Mouse (Mus musculus): ENCODE data around the gene Gm5617. TPM values are rescaled to one million over a fixed set of nuclear protein-coding genes. Genes with fewer than 3 reads are reported as not detected.

Gene Gm5617
- 25.4 and 29.2 TPM in 2 replicates for polyA plus RNA-seq (2015; fragmentation: Nextera tagmentation; extraction: Ambion mirVana)

- no peaks in the 10 kb centered on the region for H3K27me3 ChIP-seq (ENCODE audit: control insufficient read depth, insufficient read depth, low read length)
- peaks cover 15% of the 10 kb centered on the region for H3K4me1 ChIP-seq (ENCODE audit: control insufficient read depth, insufficient read depth, low read length)
- H3K36me3 ChIP-seq (ENCODE audit: control insufficient read depth, insufficient read depth, low read length) = peaks cover 14% of the 10 kb centered on the region
- H3K4me2 ChIP-seq (ENCODE audit: low read depth, low read length) = peak within 1 kb of the TSS; percentile 95
- H3K9me3 ChIP-seq (replicated peaks; ENCODE audit: control insufficient read depth, low read length) = no peaks in the 10 kb centered on the region
- H3K27ac ChIP-seq (ENCODE audit: low read length) = peak within 1 kb of the TSS; percentile 92
- H3K9ac ChIP-seq (ENCODE audit: low read length) = peak within 1 kb of the TSS; percentile 98
- H3K4me3 ChIP-seq (replicated peaks; ENCODE audit: low read length) = peak within 1 kb of the TSS; percentile 66
- under 1% methylated on average over 72 of the region's 72 CpGs for WGBS
- peak; percentile 100 for ATAC-seq (ENCODE audit: insufficient read depth, low FRiP score)
Observed at GRCm38 (mm10) chr9:48494817-48495547, at the start of gene Gm5617, which contains the start of gene Rbm7. Gm5617 (plus strand) TSS chr9:48495442. Rbm7 (minus strand) TSS chr9:48495299.

- Histone ChIP-seq H3K27me3 (ENCODE audit: control insufficient read depth, insufficient read depth, low read length) (no peaks in the 10 kb centered on the region), H3K4me2 (ENCODE audit: low read depth, low read length) (no peak overlapping the region), H3K27ac (ENCODE audit: low read length) (no peak overlapping the region), H3K4me1 (ENCODE audit: control insufficient read depth, insufficient read depth, low read length) (no peaks in the 10 kb centered on the region), H3K9ac (ENCODE audit: low read length) (no peak overlapping the region), H3K4me3 (replicated peaks; ENCODE audit: low read length) (no peak overlapping the region), H3K36me3 (ENCODE audit: control insufficient read depth, insufficient read depth, low read length) (no peaks in the 10 kb centered on the region), H3K9me3 (replicated peaks; ENCODE audit: control insufficient read depth, low read length) (no peaks in the 10 kb centered on the region)
- ATAC-seq (ENCODE audit: insufficient read depth, low FRiP score) = no peak
- WGBS = 37% methylated on average over 5 of the region's 5 CpGs
Observed at GRCm38 (mm10) chr9:48447783-48448209, 47.4 kb upstream of the Gm5617 start.

GRCm38 (mm10) chr9:48450066-48450465 lies 45.2 kb upstream of the Gm5617 start:
- ATAC-seq (ENCODE audit: insufficient read depth, low FRiP score) = no peak
- Histone ChIP-seq H3K27me3 (ENCODE audit: control insufficient read depth, insufficient read depth, low read length) (no peaks in the 10 kb centered on the region), H3K4me2 (ENCODE audit: low read depth, low read length) (no peak overlapping the region), H3K36me3 (ENCODE audit: control insufficient read depth, insufficient read depth, low read length) (no peaks in the 10 kb centered on the region), H3K9me3 (replicated peaks; ENCODE audit: control insufficient read depth, low read length) (no peaks in the 10 kb centered on the region), H3K4me3 (replicated peaks; ENCODE audit: low read length) (no peak overlapping the region), H3K27ac (ENCODE audit: low read length) (no peak overlapping the region), H3K4me1 (ENCODE audit: control insufficient read depth, insufficient read depth, low read length) (no peaks in the 10 kb centered on the region), H3K9ac (ENCODE audit: low read length) (no peak overlapping the region)
- WGBS = 90% methylated on average over 17 of the region's 17 CpGs

- H3K36me3 ChIP-seq (ENCODE audit: control insufficient read depth, insufficient read depth, low read length) = no peaks in the 10 kb centered on the region
- no peaks in the 10 kb centered on the region for H3K27me3 ChIP-seq (ENCODE audit: control insufficient read depth, insufficient read depth, low read length)
- no peak overlapping the region for H3K4me2 ChIP-seq (ENCODE audit: low read depth, low read length)
- 85% methylated on average over 3 of the region's 3 CpGs for WGBS
- no peak overlapping the region for H3K9ac ChIP-seq (ENCODE audit: low read length)
- no peaks in the 10 kb centered on the region for H3K4me1 ChIP-seq (ENCODE audit: control insufficient read depth, insufficient read depth, low read length)
- no peak overlapping the region for H3K4me3 ChIP-seq (replicated peaks; ENCODE audit: low read length)
- no peak for ATAC-seq (ENCODE audit: insufficient read depth, low FRiP score)
- no peaks in the 10 kb centered on the region for H3K9me3 ChIP-seq (replicated peaks; ENCODE audit: control insufficient read depth, low read length)
- no peak overlapping the region for H3K27ac ChIP-seq (ENCODE audit: low read length)
Observed at GRCm38 (mm10) chr9:48455961-48456360, 39.3 kb upstream of the Gm5617 start.

GRCm38 (mm10) chr9:48458879-48459278 lies 36.4 kb upstream of the Gm5617 start:
- Histone ChIP-seq H3K4me1 (ENCODE audit: control insufficient read depth, insufficient read depth, low read length) (no peaks in the 10 kb centered on the region), H3K4me2 (ENCODE audit: low read depth, low read length) (no peak overlapping the region), H3K36me3 (ENCODE audit: control insufficient read depth, insufficient read depth, low read length) (no peaks in the 10 kb centered on the region), H3K9me3 (replicated peaks; ENCODE audit: control insufficient read depth, low read length) (no peaks in the 10 kb centered on the region), H3K4me3 (replicated peaks; ENCODE audit: low read length) (no peak overlapping the region), H3K9ac (ENCODE audit: low read length) (no peak overlapping the region), H3K27ac (ENCODE audit: low read length) (no peak overlapping the region), H3K27me3 (ENCODE audit: control insufficient read depth, insufficient read depth, low read length) (no peaks in the 10 kb centered on the region)
- no peak for ATAC-seq (ENCODE audit: insufficient read depth, low FRiP score)
- WGBS = 64% methylated on average over 3 of the region's 3 CpGs

- Histone ChIP-seq H3K36me3 (ENCODE audit: control insufficient read depth, insufficient read depth, low read length) (no peaks in the 10 kb centered on the region), H3K27ac (ENCODE audit: low read length) (no peak overlapping the region), H3K4me3 (replicated peaks; ENCODE audit: low read length) (no peak overlapping the region), H3K4me1 (ENCODE audit: control insufficient read depth, insufficient read depth, low read length) (no peaks in the 10 kb centered on the region), H3K4me2 (ENCODE audit: low read depth, low read length) (no peak overlapping the region), H3K9ac (ENCODE audit: low read length) (no peak overlapping the region), H3K9me3 (replicated peaks; ENCODE audit: control insufficient read depth, low read length) (no peaks in the 10 kb centered on the region), H3K27me3 (ENCODE audit: control insufficient read depth, insufficient read depth, low read length) (no peaks in the 10 kb centered on the region)
- 82% methylated on average over 5 of the region's 5 CpGs for WGBS
- ATAC-seq (ENCODE audit: insufficient read depth, low FRiP score) = no peak
Observed at GRCm38 (mm10) chr9:48459391-48459790, 35.9 kb upstream of the Gm5617 start.

- ATAC-seq (ENCODE audit: insufficient read depth, low FRiP score) = no peak
- no peak overlapping the region for H3K27ac ChIP-seq (ENCODE audit: low read length)
- H3K9ac ChIP-seq (ENCODE audit: low read length) = no peak overlapping the region
- no peaks in the 10 kb centered on the region; the same call in 1 of the 2 replicates for H3K36me3 ChIP-seq (ENCODE audit: control insufficient read depth, insufficient read depth, low read length)
- H3K4me3 ChIP-seq (replicated peaks; ENCODE audit: low read length) = no peak overlapping the region
- H3K4me2 ChIP-seq (ENCODE audit: low read depth, low read length) = no peak overlapping the region
- no peaks in the 10 kb centered on the region for H3K4me1 ChIP-seq (ENCODE audit: control insufficient read depth, insufficient read depth, low read length)
- no peaks in the 10 kb centered on the region for H3K27me3 ChIP-seq (ENCODE audit: control insufficient read depth, insufficient read depth, low read length)
- peaks cover 4% of the 10 kb centered on the region; the same call in 1 of the 2 replicates for H3K9me3 ChIP-seq (replicated peaks; ENCODE audit: control insufficient read depth, low read length)
- 86% methylated on average over 8 of the region's 8 CpGs for WGBS
Observed at GRCm38 (mm10) chr9:48460720-48461119, 34.5 kb upstream of the Gm5617 start.

- peaks cover 5% of the 10 kb centered on the region; the same call in 1 of the 2 replicates for H3K9me3 ChIP-seq (replicated peaks; ENCODE audit: control insufficient read depth, low read length)
- H3K9ac ChIP-seq (ENCODE audit: low read length) = no peak overlapping the region
- no peak for ATAC-seq (ENCODE audit: insufficient read depth, low FRiP score)
- no peak overlapping the region for H3K4me3 ChIP-seq (replicated peaks; ENCODE audit: low read length)
- WGBS = 81% methylated on average over 3 of the region's 3 CpGs
- H3K4me2 ChIP-seq (ENCODE audit: low read depth, low read length) = no peak overlapping the region
- no peaks in the 10 kb centered on the region for H3K27me3 ChIP-seq (ENCODE audit: control insufficient read depth, insufficient read depth, low read length)
- no peaks in the 10 kb centered on the region for H3K4me1 ChIP-seq (ENCODE audit: control insufficient read depth, insufficient read depth, low read length)
- no peaks in the 10 kb centered on the region; the same call in 1 of the 2 replicates for H3K36me3 ChIP-seq (ENCODE audit: control insufficient read depth, insufficient read depth, low read length)
- no peak overlapping the region for H3K27ac ChIP-seq (ENCODE audit: low read length)
Observed at GRCm38 (mm10) chr9:48461545-48461944, 33.7 kb upstream of the Gm5617 start.

GRCm38 (mm10) chr9:48465671-48466070 lies 29.6 kb upstream of the Gm5617 start:
- Histone ChIP-seq H3K9ac (ENCODE audit: low read length) (no peak overlapping the region), H3K4me2 (ENCODE audit: low read depth, low read length) (no peak overlapping the region), H3K9me3 (replicated peaks; ENCODE audit: control insufficient read depth, low read length) (peaks cover 5% of the 10 kb centered on the region; the same call in 1 of the 2 replicates), H3K27me3 (ENCODE audit: control insufficient read depth, insufficient read depth, low read length) (no peaks in the 10 kb centered on the region), H3K36me3 (ENCODE audit: control insufficient read depth, insufficient read depth, low read length) (peaks cover 8% of the 10 kb centered on the region), H3K4me3 (replicated peaks; ENCODE audit: low read length) (no peak overlapping the region), H3K27ac (ENCODE audit: low read length) (no peak overlapping the region), H3K4me1 (ENCODE audit: control insufficient read depth, insufficient read depth, low read length) (no peaks in the 10 kb centered on the region)
- ATAC-seq (ENCODE audit: insufficient read depth, low FRiP score) = no peak
- 96% methylated on average over 3 of the region's 3 CpGs for WGBS

All from stomach, embryonic 16.5 days (tissue).